Mouse (Mus musculus): ENCODE data around the gene Tceanc.
A peak's percentile ranks its signal among the peaks of the same experiment; 100 is the strongest.

Gene Tceanc

GRCm38 (mm10) chrX:166518345-166518744 lies at the start of gene Tceanc:
Tceanc (minus strand) TSS chrX:166518567.
- DNase-seq, result no peak

GRCm38 (mm10) chrX:166565983-166566382 lies 47.6 kb upstream of the Tceanc start:
- peak; percentile 23 for DNase-seq

- DNase-seq, result no peak
Measured at GRCm38 (mm10) chrX:166565401-166565800, 47.0 kb upstream of the Tceanc start.

- DNase-seq, result no peak
Measured at GRCm38 (mm10) chrX:166564900-166565299, 46.5 kb upstream of the Tceanc start.

- no peak for DNase-seq
Measured at GRCm38 (mm10) chrX:166559333-166559732, 41.0 kb upstream of the Tceanc start.

- DNase-seq, result peak; percentile 51
Measured at GRCm38 (mm10) chrX:166552355-166552754, 34.0 kb upstream of the Tceanc start.

- DNase-seq, result no peak
Measured at GRCm38 (mm10) chrX:166546495-166546894, 28.1 kb upstream of the Tceanc start.

GRCm38 (mm10) chrX:166535138-166535537 lies 16.8 kb upstream of the Tceanc start:
- DNase-seq, result no peak

- DNase-seq, result no peak
Measured at GRCm38 (mm10) chrX:166533432-166533831, 15.1 kb upstream of the Tceanc start.

GRCm38 (mm10) chrX:166531671-166532070 lies 13.3 kb upstream of the Tceanc start:
- no peak for DNase-seq

GRCm38 (mm10) chrX:166528126-166528525 lies 9.8 kb upstream of the Tceanc start:
- DNase-seq, result no peak

- no peak for DNase-seq
Measured at GRCm38 (mm10) chrX:166525637-166526315, 7.4 kb upstream of the Tceanc start.

- DNase-seq, result no peak
Measured at GRCm38 (mm10) chrX:166520782-166521181, 2.4 kb upstream of the Tceanc start.

- DNase-seq, result no peak
Measured at GRCm38 (mm10) chrX:166516631-166517030, 1.7 kb downstream of the Tceanc start.

GRCm38 (mm10) chrX:166515923-166516322 lies 2.4 kb downstream of the Tceanc start:
- DNase-seq, result no peak

GRCm38 (mm10) chrX:166514035-166514434 lies 4.3 kb downstream of the Tceanc start:
- peak; percentile 58 for DNase-seq

GRCm38 (mm10) chrX:166512071-166512470 lies 6.3 kb downstream of the Tceanc start:
- no peak for DNase-seq

- no peak for DNase-seq
Measured at GRCm38 (mm10) chrX:166511107-166511506, 7.3 kb downstream of the Tceanc start.

- peak; percentile 95 for DNase-seq
Measured at GRCm38 (mm10) chrX:166509761-166510738, 8.3 kb downstream of the Tceanc start.

GRCm38 (mm10) chrX:166504421-166504820 lies 13.9 kb downstream of the Tceanc start:
- DNase-seq, result no peak

GRCm38 (mm10) chrX:166499496-166500190 lies 18.7 kb downstream of the Tceanc start:
- DNase-seq, result no peak

GRCm38 (mm10) chrX:166497771-166498170 lies 20.6 kb downstream of the Tceanc start:
- no peak for DNase-seq

- DNase-seq, result no peak
Measured at GRCm38 (mm10) chrX:166495052-166495451, 23.3 kb downstream of the Tceanc start.

Data from kidney, adult 9 months (tissue).